Mouse (Mus musculus) CD4-positive helper T cell, adult 2 months (primary cell): ENCODE data around the gene Gm2000.
"Not testable (repeated sequence)": the region's sequence is repeated elsewhere in the genome, so short reads cannot be mapped to it uniquely, and the experiment has no call there.

Experiments
- DNase-seq: peaks from one replicate; pipeline ENCODE4 v3.0.0-alpha.2; 2012; ENCODE audit warnings: low read depth, missing footprints, low spot score

Gene Gm2000

GRCm38 (mm10) chr1:156365740-156366139, at the start of gene Gm2000:
Gene Gm2000 (plus strand): TSS chr1:156366040.
- no peak for DNase-seq

- DNase-seq, result no peak
These were observed 42.7 kb upstream of the Gm2000 start for GRCm38 (mm10) chr1:156323126-156323525.

GRCm38 (mm10) chr1:156340847-156341246, 25.0 kb upstream of the Gm2000 start:
- no peak for DNase-seq

GRCm38 (mm10) chr1:156344433-156344832, 21.4 kb upstream of the Gm2000 start:
- no peak for DNase-seq

GRCm38 (mm10) chr1:156345633-156346032, 20.2 kb upstream of the Gm2000 start:
- DNase-seq, result no peak

- DNase-seq, result no peak
These were observed 16.8 kb upstream of the Gm2000 start for GRCm38 (mm10) chr1:156349031-156349430.

GRCm38 (mm10) chr1:156350441-156350840, 15.4 kb upstream of the Gm2000 start:
- DNase-seq, result no peak

GRCm38 (mm10) chr1:156352466-156352865, 13.4 kb upstream of the Gm2000 start:
- no peak for DNase-seq

GRCm38 (mm10) chr1:156381217-156381616, 15.4 kb downstream of the Gm2000 start:
- DNase-seq, result no peak

GRCm38 (mm10) chr1:156386232-156386631, 20.4 kb downstream of the Gm2000 start:
- DNase-seq, result no peak

GRCm38 (mm10) chr1:156386880-156387279, 21.0 kb downstream of the Gm2000 start:
- no peak for DNase-seq

GRCm38 (mm10) chr1:156393148-156393547, 27.3 kb downstream of the Gm2000 start:
- no peak for DNase-seq

- not testable (repeated sequence) for DNase-seq
These were observed 34.3 kb downstream of the Gm2000 start for GRCm38 (mm10) chr1:156400159-156400558.

GRCm38 (mm10) chr1:156402491-156402890, 36.7 kb downstream of the Gm2000 start:
- DNase-seq, result no peak

GRCm38 (mm10) chr1:156403251-156403650, 37.4 kb downstream of the Gm2000 start:
- no peak for DNase-seq

- DNase-seq, result peak; percentile 54
These were observed 42.2 kb downstream of the Gm2000 start for GRCm38 (mm10) chr1:156408004-156408403.

- DNase-seq, result no peak
These were observed 42.7 kb downstream of the Gm2000 start for GRCm38 (mm10) chr1:156408521-156408920.
